Mouse (Mus musculus) gastrocnemius, postnatal 10 days (tissue): ENCODE measurements around the gene Nptn. TPM values are rescaled to one million over a fixed set of nuclear protein-coding genes. Genes with fewer than 3 reads are reported as not detected.

ENCODE experiments used
- DNase-seq: peaks from one replicate; pipeline ENCODE4 v3.0.0; 2021; ENCODE audit warnings: mixed read lengths
- total RNA-seq, 2 experiments: library from RNA; stranded (reverse); gene quantifications; 2 replicates each; pipeline ENCODE4 v1.2.3; 2021

Gene Nptn
- total RNA-seq, 2 experiments from 2014 or later, result 99.7 to 109 TPM

DNA sequence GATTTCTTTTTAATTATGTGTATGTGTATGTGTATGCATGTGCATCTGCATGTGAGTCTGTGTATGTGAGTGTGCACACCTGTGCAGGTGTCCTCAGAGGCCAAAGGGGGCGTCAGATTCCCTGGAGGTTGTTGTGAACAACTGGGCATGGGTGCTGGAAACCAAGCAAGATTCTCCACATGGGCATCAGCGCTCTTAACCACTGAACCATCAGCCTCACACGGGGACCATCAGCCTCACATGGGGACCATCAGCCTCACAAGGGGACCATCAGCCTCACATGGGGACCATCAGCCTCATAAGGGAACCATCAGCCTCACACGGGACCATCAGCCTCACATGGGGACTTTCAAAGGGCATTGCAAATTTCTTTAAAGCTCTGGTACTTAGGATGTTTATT lies 108.7 kb downstream of the Nptn start:
- no peak for DNase-seq

DNA sequence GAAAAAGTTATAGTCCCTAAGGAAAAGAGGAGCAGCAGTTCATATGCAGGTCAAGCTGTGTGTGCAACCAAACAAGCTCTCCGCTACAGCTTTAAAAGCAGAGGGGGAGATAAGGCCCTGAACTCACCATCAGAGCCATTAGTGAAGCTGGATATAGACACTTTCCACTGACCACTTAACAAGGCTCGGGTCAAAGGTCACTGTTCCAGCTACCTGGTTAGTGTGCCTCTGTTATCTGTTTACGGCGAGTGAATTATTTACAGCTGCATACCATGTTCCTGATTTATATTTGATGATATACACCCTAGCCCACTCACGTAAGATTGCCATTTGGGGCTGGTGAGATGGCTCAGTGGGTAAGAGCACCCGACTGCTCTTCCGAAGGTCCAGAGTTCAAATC lies 109.4 kb downstream of the Nptn start:
- no peak for DNase-seq

DNA sequence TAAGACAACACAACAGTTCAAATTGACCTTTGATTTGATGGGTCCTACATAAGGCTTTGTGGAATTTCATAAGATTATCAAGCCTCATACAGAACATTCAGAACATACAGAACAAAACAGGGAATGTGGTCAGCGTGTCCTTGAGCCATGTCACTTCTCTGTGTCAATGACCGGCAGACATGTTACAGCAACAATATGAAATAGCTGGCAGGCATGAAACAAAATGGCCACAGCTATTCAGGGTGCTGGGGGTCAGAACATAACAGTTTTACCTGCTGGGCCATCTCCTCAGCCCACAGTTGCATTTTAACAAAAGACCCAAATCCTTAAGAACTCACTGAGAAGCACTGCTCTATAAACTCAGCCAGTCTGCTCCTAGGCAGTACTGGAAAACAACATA lies 116.4 kb downstream of the Nptn start:
- no peak for DNase-seq

DNA sequence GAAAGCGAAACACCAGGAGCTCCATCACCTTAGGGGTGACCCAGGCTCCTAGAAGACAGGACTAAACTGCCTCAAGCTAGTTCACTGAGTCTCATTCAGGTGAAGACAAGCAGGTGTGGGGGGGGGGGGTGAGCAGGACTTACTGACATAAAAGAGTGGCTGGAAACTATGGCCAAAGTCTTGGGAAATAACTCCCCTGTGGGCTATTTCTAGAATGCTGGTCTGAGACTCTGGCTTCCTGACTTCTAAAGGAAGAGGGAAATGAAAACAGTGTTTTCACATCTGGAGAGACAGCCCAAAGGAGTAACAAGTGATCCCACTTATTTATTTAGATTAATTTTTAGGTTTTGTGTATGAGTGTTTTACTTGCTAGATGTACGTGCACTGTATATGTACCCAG lies 119.7 kb downstream of the Nptn start:
- no peak for DNase-seq

DNA sequence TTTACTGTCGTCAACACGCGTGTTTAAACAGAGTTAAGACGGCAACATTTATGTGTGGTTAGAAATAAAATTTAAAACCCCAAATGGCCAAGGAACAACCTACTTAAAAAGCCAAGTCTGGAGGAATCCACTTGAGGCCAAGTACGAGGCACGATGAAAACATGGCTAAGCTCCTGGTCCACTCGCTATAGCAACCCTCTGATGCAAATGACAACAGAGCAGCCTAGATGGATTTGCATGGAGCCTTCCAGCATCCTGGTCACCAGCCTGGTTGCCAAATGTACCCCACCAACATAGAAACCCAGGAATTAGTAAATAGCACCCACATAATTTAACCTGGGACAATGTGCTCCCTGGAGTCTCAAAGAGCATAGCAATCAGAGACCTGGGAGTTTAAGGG lies 121.7 kb downstream of the Nptn start:
- DNase-seq, result no peak

DNA sequence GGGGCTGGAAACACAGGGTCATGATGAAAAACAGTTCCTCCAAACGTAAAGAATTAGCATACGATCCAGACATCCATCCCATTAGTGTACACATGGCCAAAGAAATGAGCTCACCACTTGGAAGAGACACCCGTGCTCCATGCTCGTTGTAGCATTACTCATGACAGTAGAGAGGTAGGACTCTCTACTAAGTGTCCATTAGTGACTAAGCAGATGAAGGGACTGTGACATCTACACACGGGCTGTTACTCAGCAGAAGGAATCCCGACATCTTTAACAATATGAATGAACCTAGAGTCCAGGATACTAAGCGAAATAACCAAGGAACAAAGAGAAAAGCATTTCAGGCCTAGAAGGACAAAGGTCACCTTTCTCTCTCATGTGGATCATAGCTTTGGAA lies 124.0 kb downstream of the Nptn start:
- no peak for DNase-seq

Other genes starting within 250 kb of the Nptn start
- not detected for gene Tbc1d21, start 211.8 kb upstream of the Nptn start, total RNA-seq
- 1 to 10 TPM; 7.9 to 9.9 TPM for gene Insyn1, start 93.6 kb upstream of the Nptn start, total RNA-seq
- 10 to 100 TPM; 23.7 to 33.1 TPM for gene Cd276, start 26.8 kb upstream of the Nptn start, total RNA-seq
- gene Rec114, start 161.7 kb downstream of the Nptn start, total RNA-seq, result 1 to 10 TPM; 1.1 to 1.2 TPM
- under 1 TPM; 0.43 to 0.45 TPM for gene Hcn4, start 241.2 kb downstream of the Nptn start, total RNA-seq